Mouse (Mus musculus) T-cell, adult 66 days (primary cell): ENCODE measurements around the gene Mvp. TPM values are rescaled to one million over a fixed set of nuclear protein-coding genes. Genes with fewer than 3 reads are reported as not detected.

Experiments
- total RNA-seq, 2 experiments: library from RNA; stranded (reverse); gene quantifications; 3 replicates in 1 of 2; 4 replicates in 1 of 2; pipeline ENCODE4 v1.2.4; 2023

The Mvp gene
- 10 to 100 TPM; 30.2 to 36.9 TPM for total RNA-seq

GRCm38 (mm10) chr7:127014320-127014719, at the start of gene Mvp:
Gene Mvp (minus strand): TSS chr7:127014621.

GRCm38 (mm10) chr7:127041851-127042672, 27.6 kb upstream of the Mvp start, which contains the start of gene Kif22:
Gene Kif22 (minus strand): TSS chr7:127042471.

GRCm38 (mm10) chr7:127026984-127027726, 12.7 kb upstream of the Mvp start, which contains the start of gene Maz:
Gene Maz (minus strand): TSS chr7:127027037.

GRCm38 (mm10) chr7:127020901-127021562, 6.6 kb upstream of the Mvp start, which contains the start of the genes Gm42742 and Prrt2:
Gene Gm42742 (minus strand): TSS chr7:127021097.
Gene Prrt2 (minus strand): TSS chr7:127021211.

GRCm38 (mm10) chr7:127016971-127017949, 2.8 kb upstream of the Mvp start, which contains the start of gene Pagr1a:
Gene Pagr1a (minus strand): TSS chr7:127017352.

GRCm38 (mm10) chr7:127016481-127016485, 1.9 kb upstream of the Mvp start, which contains the start of gene Pagr1b:
Gene Pagr1b (minus strand): TSS chr7:127016484.

GRCm38 (mm10) chr7:126975950-126976866, 38.2 kb downstream of the Mvp start, which contains the start of gene Cdiptos:
Gene Cdiptos (minus strand): TSS chr7:126976098.

GRCm38 (mm10) chr7:126975893-126975949, 38.7 kb downstream of the Mvp start, which contains the start of gene Cdipt:
Gene Cdipt (plus strand): TSS chr7:126975914.

GRCm38 (mm10) chr7:126949793-126950646, 64.4 kb downstream of the Mvp start, which contains the start of gene Sez6l2:
Gene Sez6l2 (plus strand): TSS chr7:126950563.

GRCm38 (mm10) chr7:126949403-126949792, 65.0 kb downstream of the Mvp start, which contains the start of gene Asphd1:
Gene Asphd1 (minus strand): TSS chr7:126949582.

Other genes with a start within 250 kb of the Mvp start
- gene Gdpd3, start 248.3 kb downstream of the Mvp start, total RNA-seq, result 1 to 10 TPM; 3.6 to 4.4 TPM
- gene Ypel3, start 237.7 kb downstream of the Mvp start, total RNA-seq, result 100 to 1,000 TPM; 240 to 256 TPM
- 10 to 100 TPM; 11.6 to 13.5 TPM for gene Tbx6, start 233.1 kb downstream of the Mvp start, total RNA-seq
- 100 to 1,000 TPM; 229 to 235 TPM for gene Ppp4c, start 222.1 kb downstream of the Mvp start, total RNA-seq
- gene Fam57b, start 217.0 kb downstream of the Mvp start, total RNA-seq, result not detected
- not detected for gene 4930451I11Rik, start 183.0 kb downstream of the Mvp start, total RNA-seq
- gene Doc2a, start 167.2 kb downstream of the Mvp start, total RNA-seq, result not detected
- 10 to 100 TPM; 22.0 to 25.4 TPM for gene Hirip3, start 152.6 kb downstream of the Mvp start, total RNA-seq
- gene Ino80e, start 152.2 kb downstream of the Mvp start, total RNA-seq, result 10 to 100 TPM; 68.2 to 83.5 TPM
- 100 to 1,000 TPM in 1 of 2 experiments, 10 to 100 TPM in 1; 91.4 to 105 TPM for gene Taok2, start 129.9 kb downstream of the Mvp start, total RNA-seq
- gene Tmem219, start 91.7 kb downstream of the Mvp start, total RNA-seq, result 10 to 100 TPM; 27.4 to 28.3 TPM
- 10 to 100 TPM; 33.0 to 38.9 TPM for gene Kctd13, start 85.7 kb downstream of the Mvp start, total RNA-seq
- gene Asphd1, start 65.0 kb downstream of the Mvp start, total RNA-seq, result not detected
- 10 to 100 TPM in 1 of 2 experiments, 1 to 10 TPM in 1; 9.7 to 10.1 TPM for gene Sez6l2, start 64.1 kb downstream of the Mvp start, total RNA-seq
- gene Cdipt, start 38.7 kb downstream of the Mvp start, total RNA-seq, result 100 to 1,000 TPM; 159 to 167 TPM
- gene Cdiptos, start 38.5 kb downstream of the Mvp start, total RNA-seq, result not detected
- gene Pagr1b, start 1.9 kb upstream of the Mvp start, total RNA-seq, result 1 to 10 TPM; 3.6 to 4.6 TPM
- gene Pagr1a, start 2.7 kb upstream of the Mvp start, total RNA-seq, result 10 to 100 TPM; 24.7 to 40.0 TPM
- 10 to 100 TPM; 20.9 to 36.5 TPM for gene Gm42742, start 6.5 kb upstream of the Mvp start, total RNA-seq
- gene Prrt2, start 6.6 kb upstream of the Mvp start, total RNA-seq, result 1 to 10 TPM; 5.0 to 7.0 TPM
- 100 to 1,000 TPM; 237 to 238 TPM for gene Maz, start 12.4 kb upstream of the Mvp start, total RNA-seq
- gene Kif22, start 27.9 kb upstream of the Mvp start, total RNA-seq, result 1 to 10 TPM; 3.6 to 4.8 TPM
- gene Zg16, start 72.7 kb upstream of the Mvp start, total RNA-seq, result under 1 TPM in 1 of 2 experiments, not detected in 1; 0.82 TPM
- gene AI467606, start 76.7 kb upstream of the Mvp start, total RNA-seq, result 10 to 100 TPM; 75.6 to 83.3 TPM
- gene Qprt, start 107.6 kb upstream of the Mvp start, total RNA-seq, result 10 to 100 TPM; 39.1 to 46.5 TPM
- 100 to 1,000 TPM; 266 to 304 TPM for gene Spn, start 123.2 kb upstream of the Mvp start, total RNA-seq
- 10 to 100 TPM; 70.4 to 77.9 TPM for gene Cd2bp2, start 181.4 kb upstream of the Mvp start, total RNA-seq
- 10 to 100 TPM; 58.5 to 73.0 TPM for gene Tbc1d10b, start 193.8 kb upstream of the Mvp start, total RNA-seq
- 10 to 100 TPM; 16.3 to 22.4 TPM for gene Mylpf, start 194.3 kb upstream of the Mvp start, total RNA-seq
- 10 to 100 TPM; 15.5 to 18.3 TPM for gene Zfp553, start 218.4 kb upstream of the Mvp start, total RNA-seq
- 100 to 1,000 TPM; 694 to 706 TPM for gene Sept1, start 218.5 kb upstream of the Mvp start, total RNA-seq
- 10 to 100 TPM in 1 of 2 experiments, 1 to 10 TPM in 1; 8.1 to 10.4 TPM for gene Zfp771, start 229.7 kb upstream of the Mvp start, total RNA-seq
- 10 to 100 TPM; 13.0 to 21.1 TPM for gene Dctpp1, start 246.1 kb upstream of the Mvp start, total RNA-seq